Comparison of ENCODE assay signal across 22 mouse cellular contexts in genomic region chr12:5350491-5351285, GRCm38 (mm10). TPM values are rescaled to one million over a fixed set of nuclear protein-coding genes. Genes with fewer than 3 reads are reported as not detected.
DNase-seq lines count a peak whose midpoint lies in the region; ATAC-seq lines count a peak whose summit lies in the region.
"Had no signal": no experiment of that assay in that cellular context is flagged by ENCODE, and none has a peak within 500 bp of the region (broad histone marks: within the 10 kb centered on the region; RNA-seq: fewer than 3 reads in every experiment).

No protein-coding gene starts in this region.

- no peaks in the 10 kb centered on the region for H3K27me3 ChIP-seq in heart, embryonic 10.5 days (ENCODE audit: insufficient read depth, poor library complexity, severe bottlenecking)
- H3K27me3 ChIP-seq: hindbrain, embryonic 12.5 days; limb, embryonic 12.5 days; liver, embryonic 12.5 days; megakaryocyte, embryonic 14.5 days; midbrain, embryonic 15.5 days had no signal

- H3K4me3 ChIP-seq in heart, embryonic 10.5 days, result no peak overlapping the region
- H3K4me3 ChIP-seq: forebrain, embryonic 10.5 days; heart, adult 2 months; hindbrain, embryonic 12.5 days; limb, embryonic 12.5 days; liver, embryonic 12.5 days; megakaryocyte, embryonic 14.5 days; midbrain, embryonic 15.5 days had no signal

- ATAC-seq in erythroblast, adult 5-6 weeks (replicated peaks; ENCODE audit: low FRiP score, poor library complexity, severe bottlenecking), result no peak
- ATAC-seq: forebrain, postnatal 0 days; liver, embryonic 12.5 days; midbrain, embryonic 15.5 days had no signal

- H3K27ac ChIP-seq in heart, embryonic 10.5 days, result no peak overlapping the region
- H3K27ac ChIP-seq: forebrain, embryonic 10.5 days; heart, adult 2 months; hindbrain, embryonic 12.5 days; limb, embryonic 12.5 days; liver, embryonic 12.5 days; midbrain, embryonic 15.5 days had no signal

- peaks cover 12% of the 10 kb centered on the region for H3K4me1 ChIP-seq in heart, embryonic 10.5 days
- H3K4me1 ChIP-seq: limb, embryonic 12.5 days; liver, embryonic 12.5 days; megakaryocyte, embryonic 14.5 days had no signal

- peak; percentile 58 for DNase-seq in heart, embryonic 10.5 days (ENCODE audit: low spot score)
- no peak for DNase-seq in heart, postnatal 36 days
- DNase-seq in 3T3-L1 (ENCODE audit: low read depth, low spot score), result peak; percentile 3
- DNase-seq in Muller cell, postnatal 12 days (ENCODE audit: inconsistent ontology term), result peak; percentile 46
- peak; percentile 66 to 78 for DNase-seq in adrenal gland, postnatal 36 days
- no peak for DNase-seq in frontal cortex, postnatal 36 days (ENCODE audit: low spot score in 2 of 2)
- DNase-seq: cerebellum, adult 2 months; forebrain, postnatal 0 days; heart, adult 2 months; kidney, adult 8-10 months; kidney, postnatal 14 days; layer of hippocampus, adult 9-11 months; lung, adult 2 months; right cerebral cortex, postnatal 25 days had no signal

- intact Hi-C loops in heart, postnatal 36 days (cut with DNase I), result no loop called here

- WGBS in heart, embryonic 10.5 days, result 81% methylated on average over 11 of the region's 11 CpGs

- no peaks in the 10 kb centered on the region for H3K9me3 ChIP-seq in heart, embryonic 10.5 days
- H3K9me3 ChIP-seq: forebrain, embryonic 10.5 days; hindbrain, embryonic 12.5 days; limb, embryonic 12.5 days; liver, embryonic 12.5 days; megakaryocyte, embryonic 14.5 days; midbrain, embryonic 15.5 days had no signal

- no peaks in the 10 kb centered on the region for H3K36me3 ChIP-seq in heart, embryonic 10.5 days
- H3K36me3 ChIP-seq: forebrain, embryonic 10.5 days; hindbrain, embryonic 12.5 days; liver, embryonic 12.5 days; midbrain, embryonic 15.5 days had no signal

RNA-seq across cellular contexts. Expression of gene Klhl29, which starts 24.8 kb away (rescaled TPM):
- polyA plus RNA-seq in heart, embryonic 10.5 days (2016; fragmentation: Nextera tagmentation; extraction: Ambion mirVana), result 0.33 and 0.60 TPM in 2 replicates
- total RNA-seq in heart, postnatal 36 days (2021), result under 1 TPM; 0.28 to 0.38 TPM
- 10 to 100 TPM; 13.7 to 16.7 TPM for total RNA-seq in adrenal gland, postnatal 36 days (2021)
- not detected in 2 replicates for total RNA-seq in erythroblast, adult 5-6 weeks (2015; ENCODE audit: low replicate concordance)
- not detected in 2 replicates for total RNA-seq in erythroblast, adult 5-6 weeks (2017; ENCODE audit: low replicate concordance)
- total RNA-seq: common myeloid progenitor, adult 5-6 weeks had no signal

Comparison
In these comparisons a context has a peak if more than half of its experiments do, and no peak if none do; other contexts are left out.
1. DNase-seq: peak in heart, embryonic 10.5 days (single experiment), 3T3-L1 (single experiment), Muller cell, postnatal 12 days (single experiment) and adrenal gland, postnatal 36 days (2 of 2); none in heart, postnatal 36 days (0 of 2) and frontal cortex, postnatal 36 days (0 of 2).
2. RNA of gene Klhl29, which starts 24.8 kb away (total RNA-seq): 13.7 to 16.7 TPM in adrenal gland, postnatal 36 days; 0.28 to 0.38 TPM in heart, postnatal 36 days and not detected in erythroblast, adult 5-6 weeks; every median in the first group is over 10 times any median in the second.